Mouse (Mus musculus): ENCODE data around the gene Coq8a.
A peak's percentile ranks its signal among the peaks of the same experiment; 100 is the strongest.

The Coq8a gene

DNA sequence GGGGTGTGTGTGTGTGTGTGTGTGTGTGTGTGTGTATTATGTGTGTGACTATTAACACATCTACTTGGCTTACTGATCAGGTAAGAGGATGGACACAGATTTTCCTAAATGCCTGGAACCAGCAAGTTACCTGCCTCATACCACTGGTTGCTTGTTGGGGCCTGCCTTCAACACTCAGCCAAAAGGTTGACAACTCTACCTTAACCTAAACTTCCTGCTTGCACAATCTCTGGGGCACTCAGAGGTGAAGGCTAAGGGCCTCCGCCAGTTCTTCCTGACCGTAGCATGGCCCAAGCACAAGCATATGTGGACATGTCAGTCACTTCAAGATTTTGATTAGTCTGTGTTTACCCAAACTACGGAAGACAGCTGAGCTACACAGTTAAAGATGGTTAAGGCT is 1.4 kb downstream of the Coq8a start:
- peak in 1 of 2 experiments; percentile 60 for DNase-seq (ENCODE audit: low spot score in 2 of 2)

- DNase-seq (ENCODE audit: low spot score in 2 of 2): no peak
These were observed 2.9 kb downstream of the Coq8a start for GRCm38 (mm10) chr1:180196508-180196907.

DNA sequence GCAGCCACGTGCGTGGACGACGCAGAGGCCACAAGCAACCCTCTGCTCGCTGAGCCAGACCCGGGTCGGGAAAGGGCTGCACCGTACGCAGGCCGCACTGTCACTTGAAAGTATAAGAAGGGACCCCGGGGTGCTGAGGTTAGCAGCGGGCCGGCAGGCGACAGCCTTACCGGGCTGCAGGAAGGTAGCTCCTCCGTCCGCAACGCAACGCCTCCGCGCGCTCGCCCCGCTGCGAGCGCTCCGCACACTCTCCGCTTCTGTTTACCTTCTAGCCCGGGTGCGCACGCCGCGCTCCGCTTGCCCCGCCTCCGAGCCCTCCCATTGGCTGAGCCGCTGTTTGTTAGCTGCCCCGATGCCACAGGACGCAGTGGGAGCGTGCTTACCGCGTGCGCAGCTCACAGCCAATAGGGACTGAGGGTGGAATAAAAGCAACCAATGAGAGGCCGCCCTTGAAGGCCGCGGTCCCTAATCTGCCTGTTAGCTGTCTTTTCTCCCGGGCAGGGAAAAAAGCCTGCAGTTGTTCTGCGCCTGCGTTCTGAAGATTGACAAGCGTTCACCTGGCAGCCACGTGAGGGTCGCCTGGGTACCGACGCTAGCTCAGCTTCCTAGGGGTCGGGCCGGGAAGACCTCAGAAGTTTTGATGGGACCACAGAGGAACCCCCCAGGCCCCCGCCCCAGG is 3.6 kb downstream of the Coq8a start:
- peak; percentile 97 to 98 for DNase-seq (ENCODE audit: low spot score in 2 of 2)

GRCm38 (mm10) chr1:180194781-180195471 is 4.5 kb downstream of the Coq8a start:
- DNase-seq (ENCODE audit: low spot score in 2 of 2): peak in 1 of 2 experiments; percentile 37

DNA sequence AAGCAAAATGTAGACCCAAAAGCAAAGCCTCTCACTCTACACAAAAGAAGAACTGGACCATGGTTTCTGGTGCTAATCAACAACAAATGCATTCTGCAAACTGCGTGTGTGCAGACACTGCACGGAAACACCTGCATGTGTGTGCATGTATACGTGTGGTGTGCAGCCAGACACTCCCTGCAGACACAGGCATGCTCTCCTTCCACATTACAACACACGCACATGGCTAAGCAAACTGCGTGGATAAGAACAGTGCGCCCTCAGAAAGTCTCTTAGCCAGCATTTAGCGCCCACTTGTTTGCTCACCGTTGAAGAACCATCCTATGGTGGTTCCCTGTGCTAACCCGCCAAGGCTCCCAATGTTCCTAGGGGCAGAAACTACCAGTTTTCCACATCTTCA is 5.4 kb downstream of the Coq8a start:
- DNase-seq (ENCODE audit: low spot score in 2 of 2): no peak

DNA sequence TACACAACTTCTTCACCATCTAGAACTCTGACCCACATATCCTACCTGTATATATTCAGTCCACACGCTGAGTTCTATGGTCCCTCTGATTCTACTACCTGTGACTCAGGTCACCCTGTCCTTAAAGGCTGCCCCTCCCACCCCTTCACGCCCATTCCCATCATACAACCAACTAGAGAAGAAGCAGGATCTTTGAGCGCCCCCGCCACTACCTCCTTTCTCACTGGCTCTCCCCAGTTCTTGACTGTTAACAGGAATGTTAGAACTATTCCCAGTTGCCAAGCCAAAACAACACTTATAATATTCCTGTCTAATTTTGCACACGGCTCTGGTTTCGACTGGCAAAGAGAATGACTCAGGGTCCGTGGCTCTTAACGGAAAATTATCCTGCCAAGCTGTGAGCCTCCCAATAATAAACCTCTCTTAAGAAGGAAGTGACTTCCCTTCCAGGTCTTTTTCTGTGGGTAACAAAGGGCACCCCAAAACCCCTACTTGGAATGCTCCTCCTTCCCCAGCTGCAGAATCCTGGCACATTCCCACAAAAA is 5.9 kb downstream of the Coq8a start:
- no peak for DNase-seq (ENCODE audit: low spot score in 2 of 2)

- peak in 1 of 2 experiments; percentile 10 for DNase-seq (ENCODE audit: low spot score in 2 of 2)
These were observed 6.5 kb downstream of the Coq8a start for GRCm38 (mm10) chr1:180192866-180193265.

DNA sequence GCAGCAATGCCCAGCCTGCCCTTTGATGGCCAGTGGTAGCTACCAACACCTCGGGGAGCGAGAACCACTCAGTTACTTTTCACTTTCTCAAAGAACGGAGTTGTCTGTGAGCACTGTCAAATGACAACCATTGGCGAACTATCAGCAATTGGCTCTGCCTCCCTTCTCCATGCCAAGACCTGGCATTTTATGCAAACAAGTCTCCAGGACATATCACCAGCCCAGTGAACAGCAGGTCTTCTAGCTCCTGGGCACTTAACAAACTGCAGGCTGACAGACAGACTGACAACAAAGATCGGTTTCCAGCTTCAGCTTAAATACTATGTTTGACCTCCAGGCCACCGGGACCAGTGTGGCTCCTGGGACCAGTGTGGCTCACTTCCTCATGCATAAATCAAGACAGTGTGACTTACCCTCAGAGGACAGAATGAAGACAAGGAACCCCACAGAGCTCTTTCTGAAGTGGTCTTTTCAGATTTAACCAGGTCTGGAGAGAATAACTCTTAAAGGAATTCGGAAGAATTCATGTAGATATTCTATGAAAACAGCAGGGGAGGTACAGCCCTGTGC is 7.7 kb downstream of the Coq8a start:
- peak in 1 of 2 experiments; percentile 12 for DNase-seq (ENCODE audit: low spot score in 2 of 2)

- no peak for DNase-seq (ENCODE audit: low spot score in 2 of 2)
These were observed 8.3 kb downstream of the Coq8a start for GRCm38 (mm10) chr1:180191112-180191511.

DNA sequence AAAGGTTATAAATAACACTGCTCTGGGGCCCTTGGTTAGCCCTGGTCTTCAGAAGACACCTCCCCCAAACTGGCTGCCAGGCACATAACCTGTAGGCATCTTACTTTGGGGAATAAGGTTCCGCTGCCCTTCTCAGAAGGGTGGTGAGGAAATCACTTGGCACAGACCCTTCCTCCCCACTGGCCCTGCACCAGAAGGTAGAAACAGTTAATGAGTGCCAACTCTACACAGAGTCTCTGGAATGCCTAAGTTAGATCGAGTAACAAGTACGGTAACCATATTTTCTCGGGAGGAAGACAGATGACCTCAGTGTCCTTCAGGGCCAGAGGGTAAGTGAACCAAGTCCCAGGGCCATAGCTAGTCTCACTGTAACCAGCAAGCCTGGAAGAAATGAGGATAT is 10.5 kb downstream of the Coq8a start:
- no peak for DNase-seq (ENCODE audit: low spot score in 2 of 2)

- DNase-seq (ENCODE audit: low spot score in 2 of 2): no peak
These were observed 13.0 kb downstream of the Coq8a start for GRCm38 (mm10) chr1:180186371-180186770.

- DNase-seq (ENCODE audit: low spot score in 2 of 2): no peak
These were observed 13.5 kb downstream of the Coq8a start for GRCm38 (mm10) chr1:180185877-180186276.

- DNase-seq (ENCODE audit: low spot score in 2 of 2): no peak
These were observed 14.6 kb downstream of the Coq8a start for GRCm38 (mm10) chr1:180184768-180185167.

GRCm38 (mm10) chr1:180183525-180184159 is 15.8 kb downstream of the Coq8a start:
- DNase-seq (ENCODE audit: low spot score in 2 of 2): no peak

- no peak for DNase-seq (ENCODE audit: low spot score in 2 of 2)
These were observed 16.7 kb downstream of the Coq8a start for GRCm38 (mm10) chr1:180182731-180183130.

GRCm38 (mm10) chr1:180181966-180182319 is 17.5 kb downstream of the Coq8a start:
- no peak for DNase-seq (ENCODE audit: low spot score in 2 of 2)

GRCm38 (mm10) chr1:180181304-180181965 is 18.0 kb downstream of the Coq8a start:
- no peak for DNase-seq (ENCODE audit: low spot score in 2 of 2)

GRCm38 (mm10) chr1:180179840-180180239 is 19.6 kb downstream of the Coq8a start:
- no peak for DNase-seq (ENCODE audit: low spot score in 2 of 2)

GRCm38 (mm10) chr1:180179100-180179499 is 20.3 kb downstream of the Coq8a start:
- DNase-seq (ENCODE audit: low spot score in 2 of 2): no peak

GRCm38 (mm10) chr1:180178340-180178739 is 21.1 kb downstream of the Coq8a start:
- DNase-seq (ENCODE audit: low spot score in 2 of 2): no peak

DNA sequence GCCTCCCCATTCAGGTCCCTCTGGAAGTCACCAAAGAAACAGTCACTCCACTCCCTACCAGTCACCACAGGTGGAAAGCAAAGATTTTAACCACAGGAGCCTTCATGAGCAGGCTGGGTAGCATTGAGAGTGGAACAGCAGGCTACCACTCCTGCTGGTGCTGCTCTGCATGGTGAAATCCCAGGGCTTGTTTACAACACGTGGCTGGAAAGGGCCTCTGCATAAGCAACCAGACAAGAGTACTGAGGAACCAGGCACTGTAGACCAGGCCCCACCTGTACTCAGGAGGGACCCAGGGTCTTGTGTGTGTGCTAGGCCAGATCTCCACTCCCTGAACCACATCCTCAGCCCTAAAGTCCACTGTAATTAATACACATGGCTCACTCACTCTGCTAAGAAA is 22.6 kb downstream of the Coq8a start:
- DNase-seq (ENCODE audit: low spot score in 2 of 2): no peak

DNA sequence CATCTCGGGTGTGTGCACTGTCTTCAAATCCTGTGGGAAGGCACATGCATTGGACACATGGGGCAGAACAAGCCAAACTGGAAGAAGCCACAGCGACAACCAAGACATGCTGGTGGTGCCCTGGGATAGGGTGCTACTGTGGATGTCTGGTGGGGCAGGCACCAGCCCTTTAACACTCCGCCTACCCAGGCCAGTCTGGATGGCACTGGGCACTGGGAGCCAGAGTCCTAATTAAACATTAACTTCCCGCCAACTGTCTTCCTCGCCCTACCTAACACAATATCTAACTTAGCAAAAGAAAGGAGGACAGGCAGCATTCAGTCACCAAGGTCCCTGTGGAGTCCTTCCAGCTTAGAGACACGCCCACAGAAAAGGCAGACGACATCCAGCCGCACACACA is 23.8 kb downstream of the Coq8a start:
- DNase-seq (ENCODE audit: low spot score in 2 of 2): no peak
